Mouse (Mus musculus) liver, adult 2 months (tissue): Measurements from ENCODE around the gene Mrrf. TPM values are rescaled to one million over a fixed set of nuclear protein-coding genes. Genes with fewer than 3 reads are reported as not detected.
"Not testable (repeated sequence)": the region's sequence is repeated elsewhere in the genome, so short reads cannot be mapped to it uniquely, and the experiment has no call there.

Source experiments
- DNase-seq: peaks from one replicate; pipeline ENCODE4 v3.0.0-alpha.2; 2011; ENCODE audit warnings: low read depth, low spot score; ENCODE audit errors: extremely low read depth
- H3K27ac ChIP-seq: fragments of 200-500 bp; replicated peaks from 2 replicates; pipeline ENCODE4 v1.5.1; 2012; ENCODE audit warnings: low read depth, mild to moderate bottlenecking, control low read depth, inconsistent platforms, low read length; ENCODE audit not compliant: insufficient read depth
- H3K27me3 ChIP-seq: fragments of 200-500 bp; 2 replicates; pipeline ENCODE4 v1.6.1; 2012; ENCODE audit warnings: mild to moderate bottlenecking, moderate library complexity, low read length, inconsistent platforms; ENCODE audit not compliant: control insufficient read depth, insufficient read depth
- H3K36me3 ChIP-seq: fragments of 200-500 bp; 2 replicates; pipeline ENCODE4 v1.6.1; 2012; ENCODE audit warnings: low read length, inconsistent platforms; ENCODE audit not compliant: control insufficient read depth, insufficient read depth
- H3K4me1 ChIP-seq: fragments of 200-500 bp; 2 replicates; pipeline ENCODE4 v1.6.1; 2011; ENCODE audit warnings: low read length; ENCODE audit not compliant: control insufficient read depth, insufficient read depth
- H3K4me3 ChIP-seq: fragments of 200-500 bp; 2 replicates; pipeline ENCODE4 v1.5.1; 2011; ENCODE audit warnings: low read depth, mild to moderate bottlenecking, control low read depth, low read length, moderate library complexity; ENCODE audit not compliant: insufficient read depth
- H3K79me2 ChIP-seq: fragments of 200-500 bp; 2 replicates; pipeline ENCODE4 v1.6.1; 2012; ENCODE audit warnings: inconsistent platforms, mild to moderate bottlenecking, low read length, moderate library complexity; ENCODE audit not compliant: control insufficient read depth, insufficient read depth
- H3K9ac ChIP-seq: fragments of 200-500 bp; 2 replicates; pipeline ENCODE4 v1.6.1; 2012; ENCODE audit warnings: low read depth, mild to moderate bottlenecking, control low read depth, inconsistent platforms, low read length
- CTCF ChIP-seq: fragments of 200-500 bp; IDR thresholded peaks from 2 replicates; pipeline ENCODE4 v1.5.1; 2011; ENCODE audit warnings: low read depth, low read length, control low read depth
- POLR2A ChIP-seq: fragments of 200-500 bp; IDR thresholded peaks from 2 replicates; pipeline ENCODE4 v1.6.1; 2011; ENCODE audit warnings: low read length, control low read depth; ENCODE audit not compliant: insufficient read depth; ENCODE audit errors: extremely low read depth
- WGBS: fragments of 180-500 bp; shearing (Covaris S2); methylation state at CpG from one replicate; pipeline ENCODE4 v1.1.7; 2018; 5-methylcytosine and 5-hydroxymethylcytosine counted together
- polyA plus RNA-seq: library from polyadenylated mRNA; depleted of rRNA; stranded (reverse); fragments of >200 nt; gene quantifications from 2 replicates; pipeline ENCODE4 v1.2.3, GENCODE M21; 2012
- total RNA-seq: library from RNA; depleted of rRNA; stranded (reverse); fragments of >200 nt; gene quantifications from 2 replicates; pipeline ENCODE4 v1.2.3, GENCODE M21; 2014

Gene Mrrf
- total and polyA plus RNA-seq, 2 experiments, result 20.0 to 28.0 TPM

DNA sequence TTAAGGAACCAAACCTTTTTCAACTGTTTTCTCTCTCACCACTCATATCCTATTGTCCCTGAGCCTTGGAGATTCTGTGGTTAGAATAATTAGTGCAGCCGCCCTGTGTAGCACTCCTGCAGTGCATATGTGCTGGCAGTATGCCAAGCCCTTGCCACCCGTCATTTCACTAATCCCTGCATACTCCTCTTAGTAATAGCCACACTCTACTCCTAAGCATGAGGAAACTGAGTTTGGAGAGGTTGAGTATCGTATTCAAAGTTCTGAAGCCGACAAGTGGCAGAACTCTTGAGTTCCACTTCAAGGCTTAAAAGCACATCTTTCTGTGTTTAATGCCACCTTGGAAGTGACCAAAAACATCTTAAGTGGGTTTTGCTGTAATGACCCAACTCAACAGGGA lies 35.9 kb downstream of the Mrrf start:
- Histone ChIP-seq H3K79me2 (peaks cover 2% of the 10 kb centered on the region; the same call in 1 of the 2 replicates), H3K4me3 (no peak overlapping the region), H3K27ac (no peak overlapping the region), H3K9ac (no peak overlapping the region), H3K27me3 (no peaks in the 10 kb centered on the region), H3K4me1 (no peaks in the 10 kb centered on the region), H3K36me3 (peaks cover 18% of the 10 kb centered on the region)
- TF ChIP-seq POLR2A (no peak), CTCF (no peak)
- no peak for DNase-seq
- WGBS, result 86% methylated on average over 4 of the region's 4 CpGs

DNA sequence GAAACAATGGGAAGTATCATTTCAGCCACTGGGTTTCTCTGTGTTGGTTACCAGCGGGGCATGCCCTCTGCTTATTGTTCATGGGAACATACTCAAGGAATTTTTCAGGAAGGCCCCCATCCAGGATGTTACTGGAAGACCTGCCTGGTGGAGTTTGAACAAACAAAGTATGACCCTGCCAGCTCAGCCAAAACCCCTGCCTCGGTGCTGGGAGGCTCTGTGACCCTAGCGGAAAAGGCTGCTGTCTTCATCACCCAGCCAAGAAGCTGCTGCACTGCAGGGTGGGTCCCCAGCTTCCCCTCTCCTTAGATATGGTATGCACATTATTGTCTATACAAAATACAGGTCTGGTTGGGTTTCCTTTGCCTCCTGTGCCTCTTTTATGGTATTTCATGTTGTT lies 36.4 kb downstream of the Mrrf start:
- peaks cover 23% of the 10 kb centered on the region for H3K36me3 ChIP-seq
- no peaks in the 10 kb centered on the region for H3K4me1 ChIP-seq
- H3K9ac ChIP-seq, result no peak overlapping the region
- 78% methylated on average over 3 of the region's 3 CpGs for WGBS
- no peak overlapping the region for H3K4me3 ChIP-seq
- no peak for DNase-seq
- H3K27ac ChIP-seq, result no peak overlapping the region
- no peak for TF ChIP-seq CTCF
- no peak for TF ChIP-seq POLR2A
- peaks cover 2% of the 10 kb centered on the region; the same call in 1 of the 2 replicates for H3K79me2 ChIP-seq
- no peaks in the 10 kb centered on the region for H3K27me3 ChIP-seq

DNA sequence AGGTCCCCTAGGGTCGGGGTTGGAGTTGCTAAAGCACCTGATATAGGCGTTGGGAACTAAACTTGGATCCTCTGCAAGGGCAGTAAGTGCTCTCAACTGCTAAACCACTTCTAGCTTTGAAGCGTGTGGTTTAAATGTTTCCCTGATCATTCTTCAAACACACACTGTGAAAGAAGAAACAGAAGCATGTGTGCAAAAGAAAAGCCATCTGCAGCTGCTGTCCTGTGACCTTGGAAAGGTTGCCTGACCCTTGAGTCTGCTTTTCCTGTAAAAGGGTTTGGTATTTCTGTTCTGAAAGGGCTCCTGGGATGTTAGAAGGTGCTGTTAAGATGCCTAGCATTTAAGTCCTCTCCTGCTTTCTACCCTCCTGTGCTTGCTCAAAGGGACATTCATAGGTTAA lies 43.3 kb downstream of the Mrrf start:
- peaks cover 2% of the 10 kb centered on the region; the same call in 1 of the 2 replicates for H3K79me2 ChIP-seq
- H3K9ac ChIP-seq, result no peak overlapping the region
- WGBS, result 74% methylated on average over 3 of the region's 3 CpGs
- no peak overlapping the region for H3K4me3 ChIP-seq
- no peaks in the 10 kb centered on the region for H3K4me1 ChIP-seq
- H3K36me3 ChIP-seq, result peaks cover 29% of the 10 kb centered on the region
- DNase-seq, result no peak
- no peaks in the 10 kb centered on the region for H3K27me3 ChIP-seq
- TF ChIP-seq POLR2A (no peak), CTCF (no peak)
- H3K27ac ChIP-seq, result no peak overlapping the region

DNA sequence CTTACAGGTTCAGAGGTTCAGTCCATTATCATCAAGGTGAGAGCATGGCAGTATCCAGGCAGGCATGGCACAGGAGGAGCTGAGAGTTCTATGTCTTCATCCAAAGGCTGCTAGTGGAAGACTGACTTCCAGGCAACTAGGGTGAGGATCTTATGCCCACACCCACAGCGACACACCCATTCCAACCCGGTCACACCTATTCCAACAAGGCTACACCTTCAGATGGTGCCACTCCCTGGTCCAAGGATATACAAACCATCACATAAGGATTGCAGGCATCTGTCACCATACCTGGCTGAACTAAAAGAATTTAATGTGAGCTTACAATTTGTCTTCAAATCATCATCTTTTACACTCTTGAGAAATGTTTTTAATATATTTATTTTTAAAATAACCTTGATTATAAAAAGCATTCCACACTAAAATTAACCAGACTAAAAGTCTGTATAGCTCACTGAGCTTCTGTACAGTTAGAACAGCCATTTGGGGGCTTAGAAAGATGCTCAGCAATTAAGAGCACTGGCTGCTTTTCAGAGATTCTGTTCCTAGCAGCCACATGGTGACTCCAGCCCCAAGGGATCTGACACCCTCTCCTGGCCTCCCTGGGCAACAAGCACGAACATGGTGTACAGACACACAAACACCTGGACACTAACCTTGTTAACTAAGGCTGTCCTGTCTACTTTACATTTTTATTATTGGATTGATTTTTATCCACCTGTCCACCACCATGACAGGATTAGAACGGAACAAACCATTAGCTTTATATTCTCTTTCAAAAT lies 45.6 kb downstream of the Mrrf start:
- not testable (repeated sequence) for H3K27me3 ChIP-seq, DNase-seq, H3K9ac ChIP-seq, H3K27ac ChIP-seq, H3K79me2 ChIP-seq, H3K4me1 ChIP-seq, H3K4me3 ChIP-seq
- peaks cover 19% of the 10 kb centered on the region for H3K36me3 ChIP-seq
- WGBS, result 96% methylated on average over 4 of the region's 4 CpGs

DNA sequence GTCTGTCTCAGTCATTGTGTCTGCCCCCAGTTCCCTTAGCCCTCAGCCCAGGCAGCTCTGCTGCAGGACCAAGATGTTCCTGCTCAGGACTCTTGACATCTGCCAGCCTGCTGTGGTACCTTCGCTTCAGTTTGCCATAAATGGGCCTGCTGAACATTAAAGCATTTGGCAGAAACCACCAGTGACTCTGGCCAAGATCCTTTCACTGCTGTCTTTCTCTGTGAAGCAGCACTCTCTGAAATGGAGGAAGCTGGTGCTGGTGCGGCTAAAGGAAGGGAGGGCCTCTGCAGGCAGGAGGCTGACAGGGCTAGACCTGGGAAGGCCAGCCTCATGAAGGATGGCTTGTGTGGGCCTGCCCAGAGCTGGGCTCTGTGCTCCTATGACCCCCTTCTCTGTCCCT lies 47.1 kb downstream of the Mrrf start:
- Histone ChIP-seq H3K79me2 (no peaks in the 10 kb centered on the region), H3K36me3 (peaks cover 9% of the 10 kb centered on the region), H3K27ac (no peak overlapping the region), H3K4me1 (no peaks in the 10 kb centered on the region), H3K4me3 (no peak overlapping the region), H3K27me3 (no peaks in the 10 kb centered on the region), H3K9ac (no peak overlapping the region)
- TF ChIP-seq CTCF (no peak), POLR2A (no peak)
- no peak for DNase-seq
- WGBS, result 84% methylated on average over 2 of the region's 2 CpGs

DNA sequence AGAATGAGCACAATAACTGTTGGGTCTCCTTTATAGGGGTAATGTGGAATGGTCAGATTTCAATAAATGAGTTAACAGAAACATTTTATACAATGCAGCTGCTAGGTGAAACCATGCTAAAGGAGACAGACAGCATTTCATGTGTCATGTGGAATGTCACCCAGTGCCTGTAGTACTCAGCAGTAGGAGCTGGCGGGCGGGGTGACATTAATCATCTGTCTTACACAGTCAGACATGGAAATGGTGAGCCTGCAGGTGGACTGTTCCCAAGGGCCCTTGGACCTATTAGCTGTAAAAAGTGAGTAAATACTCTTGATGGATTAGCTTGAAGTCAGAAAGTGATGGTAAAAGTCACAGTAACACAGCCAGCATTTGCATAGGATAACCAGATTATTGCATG lies 48.0 kb downstream of the Mrrf start:
- peaks cover 5% of the 10 kb centered on the region; the same call in 1 of the 2 replicates for H3K36me3 ChIP-seq
- no peaks in the 10 kb centered on the region for H3K4me1 ChIP-seq
- H3K27ac ChIP-seq, result no peak overlapping the region
- H3K27me3 ChIP-seq, result no peaks in the 10 kb centered on the region
- no peak for TF ChIP-seq POLR2A
- no peak for TF ChIP-seq CTCF
- DNase-seq, result no peak
- H3K79me2 ChIP-seq, result no peaks in the 10 kb centered on the region
- H3K4me3 ChIP-seq, result no peak overlapping the region
- 96% methylated on average over 2 of the region's 2 CpGs for WGBS
- H3K9ac ChIP-seq, result no peak overlapping the region
